Mouse (Mus musculus) MEL (cell line): ENCODE measurements around the gene Adprh. TPM values are rescaled to one million over a fixed set of nuclear protein-coding genes. Genes with fewer than 3 reads are reported as not detected.

ENCODE experiments used
- DNase-seq: peaks from one replicate; pipeline ENCODE4 v3.0.0; 2011; ENCODE audit warnings: low read depth, low spot score
- H3K27ac ChIP-seq: 2 replicates; pipeline ENCODE4 v1.5.1; 2012; ENCODE audit warnings: low read depth, mild to moderate bottlenecking, control low read depth, low read length, moderate library complexity; ENCODE audit not compliant: control insufficient read depth
- H3K27me3 ChIP-seq, 2 experiments: fragments of 150-350 bp in 1 of 2; sonication (generic) in 1 of 2; 2 replicates each; pipeline ENCODE4 v1.6.1; 2012; ENCODE audit warnings: low read length in 2 of 2, mild to moderate bottlenecking in 2 of 2, improper control_type of control experiment in 1 of 2, moderate library complexity in 1 of 2; ENCODE audit not compliant: insufficient read depth in 2 of 2, control insufficient read depth in 1 of 2
- H3K36me3 ChIP-seq, 2 experiments: 2 replicates each; pipeline ENCODE4 v1.6.1; 2012 to 2014; ENCODE audit warnings: low read length in 2 of 2, improper control_type of control experiment in 1 of 2, inconsistent platforms in 1 of 2, mild to moderate bottlenecking in 1 of 2; ENCODE audit not compliant: insufficient read depth in 2 of 2, control insufficient read depth in 1 of 2
- H3K4me1 ChIP-seq, 2 experiments: fragments of 150-350 bp in 1 of 2; sonication (generic) in 1 of 2; 2 replicates each; pipeline ENCODE4 v1.6.1; 2012; ENCODE audit warnings: low read length in 2 of 2, improper control_type of control experiment in 1 of 2, mild to moderate bottlenecking in 1 of 2; ENCODE audit not compliant: insufficient read depth in 2 of 2, control insufficient read depth in 1 of 2
- H3K4me3 ChIP-seq, 2 experiments: fragments of 150-350 bp in 1 of 2; sonication (generic) in 1 of 2; 2 replicates each; pipeline ENCODE4 v1.5.1; 2012; ENCODE audit warnings: low read depth in 2 of 2, low read length in 2 of 2, mild to moderate bottlenecking in 2 of 2, moderate library complexity in 2 of 2, control low read depth in 1 of 2, improper control_type of control experiment in 1 of 2; ENCODE audit not compliant: control insufficient read depth in 1 of 2, insufficient read depth in 1 of 2
- H3K79me2 ChIP-seq: 2 replicates; pipeline ENCODE4 v1.6.1; 2012; ENCODE audit warnings: mild to moderate bottlenecking, low read length, moderate library complexity; ENCODE audit not compliant: control insufficient read depth, poor library complexity, insufficient read depth
- H3K9ac ChIP-seq: 2 replicates; pipeline ENCODE4 v1.6.1; 2012; ENCODE audit warnings: low read depth, mild to moderate bottlenecking, control low read depth, low read length, moderate library complexity; ENCODE audit not compliant: control insufficient read depth, poor library complexity, severe bottlenecking
- H3K9me3 ChIP-seq: fragments of 150-350 bp; sonication (generic); replicated peaks from 2 replicates; pipeline ENCODE4 v1.6.1; 2012; ENCODE audit warnings: mild to moderate bottlenecking, low read length, improper control_type of control experiment, moderate library complexity; ENCODE audit not compliant: insufficient read depth
- BHLHE40 ChIP-seq: IDR thresholded peaks from 2 replicates; pipeline ENCODE4 v1.6.1; 2012; ENCODE audit warnings: low read depth, mild to moderate bottlenecking, inconsistent platforms, low read length, improper control_type of control experiment, borderline replicate concordance
- CTCF ChIP-seq, 3 experiments: IDR thresholded peaks in 2 of 3; conservative IDR thresholded peaks in 1 of 3; 2 replicates each; pipeline ENCODE4 v1.5.1; 2011 to 2012; ENCODE audit warnings: low read length in 3 of 3, low read depth in 2 of 3, mild to moderate bottlenecking in 2 of 3, improper control_type of control experiment in 1 of 3, inconsistent platforms in 1 of 3, mixed read lengths in 1 of 3, moderate library complexity in 1 of 3; ENCODE audit not compliant: control insufficient read depth in 1 of 3, insufficient read depth in 1 of 3, poor library complexity in 1 of 3, severe bottlenecking in 1 of 3
- E2F4 ChIP-seq: IDR thresholded peaks from 2 replicates; pipeline ENCODE4 v1.6.1; 2011; ENCODE audit warnings: low read depth, low read length, improper control_type of control experiment, borderline replicate concordance
- GATA1 ChIP-seq: IDR thresholded peaks from 2 replicates; pipeline ENCODE4 v1.6.1; 2011; ENCODE audit warnings: low read depth, low read length, improper control_type of control experiment
- MAFK ChIP-seq: IDR thresholded peaks from 2 replicates; pipeline ENCODE4 v1.6.1; 2011; ENCODE audit warnings: low read depth, mild to moderate bottlenecking, low read length, improper control_type of control experiment, borderline replicate concordance
- MYC ChIP-seq: IDR thresholded peaks from 2 replicates; pipeline ENCODE4 v1.6.1; 2011; ENCODE audit warnings: low read depth, mild to moderate bottlenecking, low read length, improper control_type of control experiment, moderate library complexity
- NRF1 ChIP-seq: IDR thresholded peaks from 2 replicates; pipeline ENCODE4 v1.6.1; 2014; ENCODE audit warnings: low read depth, mild to moderate bottlenecking, inconsistent platforms, low read length, improper control_type of control experiment, moderate library complexity; ENCODE audit not compliant: poor library complexity, insufficient read depth, severe bottlenecking
- RAD21 ChIP-seq: IDR thresholded peaks from 2 replicates; pipeline ENCODE4 v1.6.1; 2011; ENCODE audit warnings: mild to moderate bottlenecking, low read depth, low read length, improper control_type of control experiment
- SMC3 ChIP-seq: IDR thresholded peaks from 2 replicates; pipeline ENCODE4 v1.6.1; 2011; ENCODE audit warnings: low read depth, low read length, improper control_type of control experiment
- UBTF ChIP-seq: IDR thresholded peaks from 2 replicates; pipeline ENCODE4 v1.6.1; 2012; ENCODE audit warnings: low read depth, mild to moderate bottlenecking, inconsistent platforms, low read length, improper control_type of control experiment, moderate library complexity, borderline replicate concordance; ENCODE audit not compliant: insufficient read depth
- ZC3H11A ChIP-seq: IDR thresholded peaks from 2 replicates; pipeline ENCODE4 v1.6.1; 2012; ENCODE audit warnings: low read depth, mild to moderate bottlenecking, inconsistent platforms, low read length, improper control_type of control experiment
- ZNF384 ChIP-seq: IDR thresholded peaks from 2 replicates; pipeline ENCODE4 v1.6.1; 2012; ENCODE audit warnings: low read depth, mild to moderate bottlenecking, inconsistent platforms, low read length, improper control_type of control experiment
- polyA plus RNA-seq, 2 experiments: library from polyadenylated mRNA; stranded (reverse) in 1 of 2; unstranded in 1 of 2; fragments of >175 nt in 1 of 2; fragments of >200 nt in 1 of 2; gene quantifications; 2 replicates each; pipeline versions ENCODE4 v1.2.1 to v1.2.4; 2012; ENCODE audit warnings: low replicate concordance in 2 of 2, low read depth in 1 of 2; ENCODE audit not compliant: insufficient read length in 2 of 2, insufficient read depth in 1 of 2, missing spikeins in 1 of 2
- total RNA-seq: library from RNA; depleted of rRNA; stranded (reverse); fragments of 300-350 nt; gene quantifications from 2 replicates; pipeline ENCODE4 v1.2.3, GENCODE M21; 2012

Adprh gene
- total and polyA plus RNA-seq, 3 experiments: 20.1 to 86.7 TPM; not detected in 1

- Histone ChIP-seq H3K9ac (no peak overlapping the region), H3K4me3 (no peak overlapping the region), H3K36me3 (peaks cover 0 to 13% of the 10 kb centered on the region in 2 experiments; a peak in 2 of 4 replicates), H3K9me3 (no peaks in the 10 kb centered on the region), H3K27me3 (no peaks in the 10 kb centered on the region), H3K27ac (no peak overlapping the region), H3K4me1 (peaks cover 0 to 14% of the 10 kb centered on the region in 2 experiments; a peak in 3 of 4 replicates), H3K79me2 (no peaks in the 10 kb centered on the region)
- DNase-seq: no peak
- TF ChIP-seq UBTF (no peak), GATA1 (no peak)
These were observed 31.2 kb upstream of the Adprh start for GRCm38 (mm10) chr16:38483582-38484309.

- TF ChIP-seq NRF1 (no peak), E2F4 (no peak), BHLHE40 (no peak), MAFK (no peak), ZNF384 (peak; percentile 35; the same call in 1 of the 2 replicates), ZC3H11A (peak; percentile 89), SMC3 (peak; percentile 93), MYC (peak; percentile 86), RAD21 (peak; percentile 83), CTCF (IDR thresholded peaks at IDR 0.05 in 2 of 3, conservative IDR thresholded peaks at IDR 0.05 in 1 of 3; ENCODE audit: control insufficient read depth in 1 of 3, insufficient read depth in 1 of 3, low read depth in 2 of 3, low read length in 3 of 3, poor library complexity in 1 of 3, severe bottlenecking in 1 of 3) (peak; percentile 33 to 77 (median 67))
- TF ChIP-seq, all 39 proteins: peak for 6
- Histone ChIP-seq H3K27ac (no peak overlapping the region), H3K9me3 (no peaks in the 10 kb centered on the region), H3K4me3 (no peak overlapping the region), H3K9ac (no peak overlapping the region), H3K36me3 (peaks cover 0 to 13% of the 10 kb centered on the region in 2 experiments; a peak in 2 of 4 replicates), H3K79me2 (no peaks in the 10 kb centered on the region), H3K4me1 (peaks cover 0 to 14% of the 10 kb centered on the region in 2 experiments; a peak in 3 of 4 replicates), H3K27me3 (no peaks in the 10 kb centered on the region)
- DNase-seq: peak; percentile 77
These were observed 30.5 kb upstream of the Adprh start for GRCm38 (mm10) chr16:38482780-38483562.
